Mouse (Mus musculus) adrenal gland, adult 18-20 months (tissue): ENCODE results near the gene Nkiras1. TPM values are rescaled to one million over a fixed set of nuclear protein-coding genes. Genes with fewer than 3 reads are reported as not detected.
"Not testable (repeated sequence)": the region's sequence is repeated elsewhere in the genome, so short reads cannot be mapped to it uniquely, and the experiment has no call there.

Experiments used
- DNase-seq, 2 experiments: peaks; one replicate each; pipeline ENCODE4 v3.0.0; 2021 to 2022; ENCODE audit warnings: low spot score in 2 of 2
- long read RNA-seq, 2 experiments: library from polyadenylated mRNA; stranded (forward); transcript quantifications; one replicate each; pipeline ENCODE4 v2.0.0; 2021
- total RNA-seq, 2 experiments: library from RNA; stranded (reverse); gene quantifications; 1 replicate in 1 of 2; 2 replicates in 1 of 2; pipeline ENCODE4 v1.2.3; 2021

The Nkiras1 gene
- 10 to 100 TPM; 29.2 to 34.6 TPM for total RNA-seq
- long read RNA-seq, experiment 1, full-length matches to known transcripts = 20 of 23 reads
- long read RNA-seq, experiment 1, partial matches to known transcripts = 0 of 23 reads
- long read RNA-seq, experiment 1, other reads (novel, unspliced or antisense) = 3 of 23 reads
- long read RNA-seq, experiment 2, full-length matches to known transcripts = 29 of 39 reads
- long read RNA-seq, experiment 2, partial matches to known transcripts = 1 of 39 reads
- long read RNA-seq, experiment 2, other reads (novel, unspliced or antisense) = 9 of 39 reads

DNA sequence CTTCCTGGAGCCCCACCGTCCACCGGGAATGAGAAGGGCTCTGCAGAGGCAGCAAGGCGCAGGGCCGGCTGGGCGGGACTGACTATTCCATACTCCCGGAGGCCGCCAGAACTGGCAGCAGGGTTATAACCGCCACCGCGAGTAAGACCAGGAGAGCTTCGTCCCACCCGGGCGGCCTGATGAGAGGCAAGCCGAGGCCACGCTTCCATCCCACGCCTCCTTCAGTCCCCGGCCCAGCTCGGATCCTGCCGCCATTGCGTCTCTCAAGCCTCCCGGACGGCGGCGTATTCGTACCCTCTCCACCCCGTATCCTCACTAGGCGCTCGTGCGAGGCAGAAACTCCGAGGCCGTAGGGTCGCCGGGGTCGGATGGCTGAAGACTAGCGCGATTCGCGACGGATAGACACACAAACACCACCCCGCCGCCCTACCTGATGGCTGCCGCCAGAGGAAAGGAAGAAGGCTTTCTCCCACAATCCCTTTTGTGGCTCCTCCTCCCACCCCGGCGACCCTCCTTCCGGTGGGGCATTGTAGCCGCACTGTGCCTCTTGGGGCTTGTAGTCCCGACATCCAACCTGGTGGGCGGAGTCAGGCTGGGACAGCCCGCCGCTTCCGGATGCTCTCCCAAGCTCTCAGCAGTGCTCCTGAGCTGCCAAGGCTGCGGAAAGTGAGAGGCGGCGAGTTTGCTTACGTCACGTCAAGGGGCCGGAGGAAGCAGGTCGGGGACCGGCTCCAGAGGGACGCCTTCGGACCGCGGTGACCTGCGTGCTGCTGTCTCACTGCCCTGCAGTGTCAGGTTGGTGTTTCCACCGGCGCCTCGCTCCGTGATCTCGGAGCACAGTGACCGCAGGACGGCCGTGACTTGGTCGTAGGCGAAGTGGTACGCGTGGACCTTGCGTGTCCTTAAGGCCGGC lies at the start of gene Nkiras1, which contains the start of gene Rpl15:
Gene Nkiras1 (plus strand): TSS at position 608 of the 913 bp plus-strand sequence.
Gene Rpl15 (minus strand): TSS at position 863 of the 913 bp plus-strand sequence.
- peak; percentile 91 to 94 for DNase-seq

DNA sequence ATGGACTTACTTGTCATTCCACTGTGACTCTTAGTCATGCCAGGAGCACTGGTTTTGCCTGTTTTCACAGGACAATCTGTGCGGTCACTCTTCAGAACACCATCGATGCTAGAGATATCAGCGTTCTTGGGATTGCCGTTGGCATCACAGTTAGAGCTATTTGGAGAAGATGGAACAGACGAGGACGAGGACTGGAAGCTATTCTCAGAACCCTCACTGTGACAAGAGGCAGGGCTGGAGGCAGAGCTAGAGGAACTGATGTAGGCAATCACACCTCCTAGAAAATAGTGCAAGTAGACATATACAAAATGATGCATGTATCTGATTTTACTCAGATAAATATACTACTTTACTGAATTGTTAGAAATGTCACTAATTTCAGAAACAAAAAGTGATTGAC lies 49.0 kb upstream of the Nkiras1 start:
- DNase-seq = no peak

- not testable (repeated sequence) for DNase-seq
Observed at GRCm38 (mm10) chr14:18225431-18225830, 45.5 kb upstream of the Nkiras1 start.

- not testable (repeated sequence) for DNase-seq
Observed at GRCm38 (mm10) chr14:18226181-18226580, 44.8 kb upstream of the Nkiras1 start.

- not testable (repeated sequence) for DNase-seq
Observed at GRCm38 (mm10) chr14:18229751-18230150, 41.2 kb upstream of the Nkiras1 start.

GRCm38 (mm10) chr14:18231866-18232265 lies 39.1 kb upstream of the Nkiras1 start:
- not testable (repeated sequence) for DNase-seq

- no peak for DNase-seq
Observed at GRCm38 (mm10) chr14:18233076-18233475, 37.9 kb upstream of the Nkiras1 start.

DNA sequence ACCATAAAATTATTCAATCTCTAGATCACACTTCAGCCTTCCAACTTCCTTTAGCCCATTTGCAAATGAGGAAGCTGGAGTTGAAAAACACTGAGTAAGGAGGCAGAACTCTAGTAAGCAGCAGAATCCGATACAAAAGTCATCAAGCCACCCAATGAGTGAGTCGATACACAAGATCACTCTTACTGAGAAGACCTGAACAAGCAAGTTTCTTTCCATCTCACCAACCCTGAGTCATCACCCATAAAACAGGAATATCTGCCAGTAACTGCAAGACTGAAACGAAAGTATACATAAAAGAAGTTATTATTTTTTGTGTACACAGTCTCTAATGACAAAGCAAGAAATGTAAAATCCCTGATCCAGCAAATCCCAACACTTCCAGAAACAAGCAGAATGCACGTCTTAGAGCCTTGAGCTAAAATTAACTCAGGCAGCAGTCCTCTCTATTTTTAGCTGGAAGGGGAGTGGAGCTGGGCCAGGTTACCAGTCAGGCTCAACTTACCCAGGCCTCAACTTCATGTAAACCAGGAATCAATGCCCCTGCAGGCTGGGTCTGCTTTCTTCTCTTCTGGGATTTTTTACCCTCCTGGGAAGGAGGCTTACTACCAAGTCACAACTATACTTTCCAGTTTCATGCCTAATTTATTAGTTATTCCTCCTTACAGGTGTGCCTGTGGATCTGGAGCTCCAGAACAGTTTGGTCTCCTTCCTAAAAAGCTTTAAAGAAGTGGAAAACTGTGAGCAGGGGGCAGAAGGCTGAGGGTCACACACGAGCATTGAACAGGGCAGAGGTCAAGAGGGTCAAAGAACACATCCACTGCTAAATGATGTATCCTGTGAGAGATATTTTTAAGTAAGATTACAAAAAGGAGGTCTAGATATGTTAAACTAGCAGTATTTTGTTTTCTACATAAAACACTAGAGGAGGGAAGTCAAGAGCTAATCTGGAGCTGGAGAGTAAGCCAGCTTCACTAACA lies 36.7 kb upstream of the Nkiras1 start:
- no peak for DNase-seq

GRCm38 (mm10) chr14:18236496-18237235 lies 34.3 kb upstream of the Nkiras1 start:
- not testable (repeated sequence) for DNase-seq

DNA sequence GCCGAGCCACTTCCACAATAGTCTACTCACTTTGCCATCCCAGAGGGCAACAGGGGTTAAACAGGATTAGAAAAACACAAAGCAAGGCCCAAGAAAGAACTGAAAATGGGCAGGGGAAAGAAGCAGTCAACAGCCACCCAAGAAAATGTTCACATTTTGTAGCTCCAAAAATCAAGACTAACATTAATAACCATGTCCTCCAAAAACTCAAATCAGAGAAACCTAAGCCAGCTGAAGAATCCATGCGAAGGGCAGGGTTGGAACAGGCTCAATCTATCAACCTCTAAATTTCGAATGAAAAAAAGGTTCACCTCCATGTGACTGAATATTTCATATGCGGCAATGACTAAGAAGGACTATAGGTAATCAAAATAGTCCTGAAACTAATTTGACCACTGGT lies 33.6 kb upstream of the Nkiras1 start:
- DNase-seq = no peak

GRCm38 (mm10) chr14:18238131-18238749 lies 32.7 kb upstream of the Nkiras1 start:
- peak; percentile 97 to 98 for DNase-seq

- peak; percentile 95 to 97 for DNase-seq
Observed at GRCm38 (mm10) chr14:18238750-18239731, 31.9 kb upstream of the Nkiras1 start, which contains the start of gene Nr1d2. TSS of gene Nr1d2 (minus strand) at chr14:18239127.

DNA sequence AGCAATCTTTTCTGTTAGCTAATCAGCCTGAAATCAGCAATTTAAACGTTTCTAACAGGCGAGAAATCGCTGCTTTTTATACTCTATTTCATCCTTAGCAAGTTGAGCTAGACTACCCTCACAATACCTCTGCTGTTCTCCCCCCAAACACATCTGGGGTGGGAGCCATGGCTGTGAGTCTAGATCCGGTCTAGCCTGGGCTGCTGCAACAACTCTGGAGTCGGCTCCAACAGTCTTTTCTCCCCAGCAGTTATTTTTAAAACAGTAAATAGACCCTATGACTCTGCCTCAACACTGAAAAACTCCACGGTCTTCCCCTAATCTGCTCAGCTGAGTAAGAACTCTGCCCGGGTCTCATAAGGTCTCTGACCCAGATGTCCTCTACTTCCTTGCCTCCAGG lies 30.8 kb upstream of the Nkiras1 start:
- DNase-seq = no peak

DNA sequence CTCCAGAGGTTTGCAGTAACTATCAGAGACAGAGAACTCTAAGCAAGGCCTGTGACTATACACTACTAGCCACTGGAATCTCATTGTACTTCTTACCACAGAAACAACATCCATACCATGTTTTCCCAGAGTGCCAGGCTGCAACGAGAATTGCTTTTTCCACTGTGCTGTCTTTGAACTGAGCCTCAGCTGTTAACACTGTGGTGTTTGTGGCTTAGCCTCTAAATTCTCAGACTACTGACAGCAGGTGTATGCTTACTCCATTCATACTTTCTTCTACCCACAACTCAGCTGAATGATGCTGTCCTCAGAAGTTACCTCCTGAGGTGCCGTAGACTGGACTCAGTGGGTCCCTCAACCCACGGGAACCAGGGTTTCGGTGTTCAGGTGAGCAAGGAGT lies 29.1 kb upstream of the Nkiras1 start:
- no peak for DNase-seq

DNA sequence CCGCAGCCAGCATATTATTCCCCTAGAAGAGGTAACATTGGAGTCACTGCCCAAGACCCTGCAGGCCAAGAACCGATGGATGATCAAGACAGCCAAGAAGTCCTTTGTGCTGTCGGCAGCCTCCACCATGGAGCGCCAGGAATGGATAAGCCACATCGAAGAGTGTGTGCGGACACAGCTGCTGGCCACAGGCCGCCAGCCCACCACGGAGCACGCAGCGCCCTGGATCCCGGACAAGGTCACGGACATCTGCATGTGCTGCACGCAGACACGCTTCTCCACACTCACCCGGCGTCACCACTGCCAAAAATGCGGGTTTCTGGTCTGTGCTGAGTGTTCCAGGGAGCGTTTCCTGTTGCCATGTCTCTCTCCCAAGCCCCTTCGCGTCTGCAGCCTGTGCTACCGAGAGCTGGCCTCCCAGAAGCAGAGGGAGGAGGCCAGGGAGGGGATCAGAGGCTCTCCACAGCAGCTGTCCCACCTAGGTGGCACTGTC lies 28.3 kb upstream of the Nkiras1 start:
- DNase-seq = no peak

DNA sequence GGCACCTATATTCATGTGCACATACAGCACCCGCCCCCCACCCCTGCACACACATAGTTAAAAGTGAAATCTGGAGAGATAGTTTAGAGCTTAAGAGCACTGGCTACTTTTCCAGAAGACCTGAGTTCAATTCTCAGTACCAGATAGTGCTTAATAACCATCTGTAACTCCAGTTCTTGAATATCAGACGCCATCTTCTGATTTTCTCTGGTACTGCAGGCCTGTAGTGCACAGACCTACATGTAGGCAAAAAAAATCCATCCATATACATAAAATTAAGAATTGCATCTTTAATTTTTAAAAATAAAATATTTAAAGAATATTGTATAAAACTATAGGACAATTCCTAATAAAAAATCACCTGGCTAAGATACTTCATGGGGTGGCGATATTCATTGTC lies 9.7 kb upstream of the Nkiras1 start:
- no peak for DNase-seq

GRCm38 (mm10) chr14:18263427-18263826 lies 7.5 kb upstream of the Nkiras1 start:
- DNase-seq = peak in 1 of 2 experiments; percentile 40

DNA sequence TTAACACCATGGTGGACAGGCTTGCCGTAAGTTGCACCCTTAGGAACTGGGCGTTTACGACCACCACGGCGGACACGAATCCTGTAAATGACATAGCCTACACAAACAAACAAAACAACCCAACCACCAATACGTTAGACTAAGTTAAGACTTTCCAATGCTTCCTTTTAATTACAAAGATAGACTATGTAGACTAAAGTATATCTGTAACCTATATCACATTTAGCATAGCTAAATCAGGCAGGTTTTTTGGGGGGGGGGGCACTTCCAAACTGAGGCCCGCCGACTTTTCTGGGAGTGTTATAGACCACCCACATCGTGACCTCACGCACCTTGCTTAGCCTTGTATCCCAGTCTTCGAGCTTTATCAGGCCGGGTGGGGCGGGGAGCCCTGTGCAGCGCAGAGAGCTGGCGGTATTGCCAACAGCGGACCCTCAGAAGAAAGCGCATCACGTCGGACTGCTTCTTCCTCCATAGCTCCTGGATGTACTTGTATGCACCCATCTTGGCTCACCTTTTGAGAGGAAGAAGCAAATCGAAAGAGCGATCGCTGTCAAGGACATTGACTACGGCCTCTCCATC lies 898 bp upstream of the Nkiras1 start:
- DNase-seq = not testable (repeated sequence)
